Mouse (Mus musculus) embryonic facial prominence, embryonic 11.5 days (tissue): Measurements from ENCODE around the gene Kctd21. TPM values are rescaled to one million over a fixed set of nuclear protein-coding genes. Genes with fewer than 3 reads are reported as not detected.
A peak's percentile ranks its signal among the peaks of the same experiment; 100 is the strongest.

Source experiments
- ATAC-seq: fragments of 200-750 bp; cut with Nextera tagmentation; replicated peaks from 2 replicates; pipeline ENCODE4 v1.8.0; 2017; ENCODE audit warnings: low read depth; ENCODE audit not compliant: insufficient number of reproducible peaks, low FRiP score, low TSS enrichment
- DNase-seq: peaks from one replicate; pipeline ENCODE4 v3.0.0-alpha.2; 2015; ENCODE audit warnings: low spot score
- H3K27ac ChIP-seq: fragments of 300-500 bp; sonication (generic); replicated peaks from 2 replicates; pipeline ENCODE4 v1.5.1; 2014; ENCODE audit warnings: mild to moderate bottlenecking, low read depth, low read length, control low read depth
- H3K27me3 ChIP-seq: fragments of 300-500 bp; sonication (generic); 2 replicates; pipeline ENCODE4 v1.6.1; 2014; ENCODE audit warnings: mild to moderate bottlenecking, low read length, moderate library complexity, mixed read lengths; ENCODE audit not compliant: control insufficient read depth, insufficient read depth
- H3K36me3 ChIP-seq: fragments of 300-500 bp; sonication (generic); replicated peaks from 2 replicates; pipeline ENCODE4 v1.6.1; 2014; ENCODE audit warnings: low read depth, mild to moderate bottlenecking, low read length, moderate library complexity, mixed read lengths; ENCODE audit not compliant: control insufficient read depth, insufficient read depth
- H3K4me1 ChIP-seq: fragments of 300-500 bp; sonication (generic); 2 replicates; pipeline ENCODE4 v1.6.1; 2014; ENCODE audit warnings: low read length, mixed read lengths; ENCODE audit not compliant: control insufficient read depth, insufficient read depth
- H3K4me2 ChIP-seq: fragments of 300-500 bp; sonication (generic); 2 replicates; pipeline ENCODE4 v1.6.1; 2014; ENCODE audit warnings: low read depth, mild to moderate bottlenecking, control low read depth, low read length, moderate library complexity
- H3K4me3 ChIP-seq: fragments of 300-500 bp; sonication (generic); 2 replicates; pipeline ENCODE4 v1.5.1; 2014; ENCODE audit warnings: low read depth, low read length, control low read depth
- H3K9ac ChIP-seq: fragments of 300-500 bp; sonication (generic); replicated peaks from 2 replicates; pipeline ENCODE4 v1.6.1; 2014; ENCODE audit warnings: mild to moderate bottlenecking, control low read depth, low read length
- H3K9me3 ChIP-seq: fragments of 300-500 bp; sonication (generic); replicated peaks from 2 replicates; pipeline ENCODE4 v1.6.1; 2016; ENCODE audit warnings: mild to moderate bottlenecking, low read length, inconsistent platforms, mixed read lengths; ENCODE audit not compliant: control insufficient read depth
- WGBS: fragments of 180-500 bp; shearing (Covaris S2); extraction: QIAGEN DNeasy Blood & Tissue Kit; methylation state at CpG from one replicate; pipeline ENCODE4 v1.1.7; 2014; 5-methylcytosine and 5-hydroxymethylcytosine counted together
- polyA plus RNA-seq: library from polyadenylated mRNA; unstranded; fragments of >200 nt; fragmentation: Nextera tagmentation; extraction: Ambion mirVana; gene quantifications from 2 replicates; pipeline ENCODE4 v1.2.1, GENCODE M21; 2014

Kctd21 gene
- polyA plus RNA-seq = 5.0 TPM in 2 replicates

DNA sequence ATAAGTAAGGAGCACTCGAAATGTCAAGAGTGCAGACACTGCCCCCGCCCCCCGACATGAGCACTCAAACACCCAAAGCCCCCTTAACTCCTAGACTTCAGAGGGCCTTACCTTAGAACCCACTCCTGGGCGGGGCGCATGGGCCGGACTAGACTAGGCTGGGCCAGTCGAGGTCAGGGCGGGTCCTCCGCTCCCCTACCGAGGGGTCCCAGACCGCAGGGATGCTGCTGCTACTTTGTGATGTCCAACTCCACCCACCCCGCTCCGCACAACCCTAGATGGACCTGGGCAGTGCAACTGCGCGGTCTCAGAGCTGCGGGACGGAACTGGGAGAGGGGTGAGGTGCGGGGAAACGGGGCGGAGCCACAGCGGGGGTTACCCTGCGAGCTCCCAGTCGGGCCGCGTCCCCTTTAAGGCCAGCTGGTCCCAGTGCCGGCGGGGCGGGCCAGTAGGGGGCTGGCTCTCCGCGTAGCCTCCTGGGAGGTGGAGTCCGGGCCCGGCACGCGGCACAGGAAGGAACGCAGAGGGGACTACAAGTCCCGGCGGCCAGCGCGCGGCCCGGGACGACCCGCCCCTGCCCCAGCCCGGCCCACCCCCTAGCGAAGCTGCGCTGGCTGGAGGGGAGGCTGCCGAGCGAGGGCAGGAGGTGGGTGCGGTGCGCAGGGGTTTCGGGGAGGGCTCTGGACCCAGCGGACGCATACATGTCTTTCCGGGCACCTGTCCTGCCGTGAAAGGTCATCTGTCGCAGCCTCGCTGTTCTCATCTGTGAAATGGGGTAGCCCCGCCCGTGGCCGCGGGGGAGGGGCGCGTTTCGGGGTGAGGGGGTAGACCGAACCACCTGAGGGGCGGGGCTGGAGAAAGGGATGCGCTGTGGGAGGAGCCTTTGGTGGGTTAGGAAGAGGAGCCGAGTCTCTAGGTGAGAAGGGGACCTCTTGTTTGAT, at the start of gene Kctd21, which contains the start of gene Usp35:
Gene Kctd21 (plus strand): TSS at position 602 of the 941 bp plus-strand sequence.
Gene Usp35 (minus strand): TSS at position 295 of the 941 bp plus-strand sequence.
- WGBS = under 1% methylated on average over 68 of the region's 68 CpGs
- peak; percentile 99 for ATAC-seq
- Histone ChIP-seq H3K27me3 (no peaks in the 10 kb centered on the region), H3K27ac (no peak within 1 kb of the TSS), H3K9ac (peak within 1 kb of the TSS; percentile 69), H3K9me3 (no peaks in the 10 kb centered on the region), H3K4me2 (peak within 1 kb of the TSS; percentile 56), H3K4me3 (peak within 1 kb of the TSS; percentile 71), H3K36me3 (no peaks in the 10 kb centered on the region), H3K4me1 (no peaks in the 10 kb centered on the region; the same call in 1 of the 2 replicates)
- peak; percentile 96 for DNase-seq

DNA sequence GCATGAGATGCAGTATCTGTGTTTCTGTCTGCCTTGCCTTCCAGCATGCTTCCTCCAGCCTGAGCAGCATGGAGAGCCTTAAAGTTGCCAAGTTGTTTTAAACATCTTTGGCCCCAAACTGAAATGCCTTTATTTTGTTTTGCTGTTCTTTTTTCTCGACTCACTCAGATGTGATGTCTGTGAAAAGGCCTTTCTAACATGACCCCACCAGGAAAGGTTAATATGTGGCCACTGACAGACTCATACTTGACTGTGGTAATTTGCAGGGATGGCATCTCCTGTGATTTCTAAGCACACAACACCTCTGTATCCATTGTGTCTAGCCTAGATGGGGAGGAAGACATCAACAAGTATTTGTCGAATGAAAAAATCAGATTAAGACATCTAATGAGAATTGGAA, 35.1 kb upstream of the Kctd21 start:
- no peaks in the 10 kb centered on the region for H3K36me3 ChIP-seq
- DNase-seq (no peak), ATAC-seq (no peak)
- H3K4me1 ChIP-seq = no peaks in the 10 kb centered on the region
- H3K9me3 ChIP-seq = no peaks in the 10 kb centered on the region
- 46% methylated on average over 2 of the region's 2 CpGs for WGBS
- no peak overlapping the region for H3K9ac ChIP-seq
- no peaks in the 10 kb centered on the region for H3K27me3 ChIP-seq
- H3K4me3 ChIP-seq = no peak overlapping the region
- H3K27ac ChIP-seq = no peak overlapping the region
- H3K4me2 ChIP-seq = no peak overlapping the region

- DNase-seq (peak; percentile 81), ATAC-seq (0 out of 2 replicates have a peak, but pooled peaks have one; percentile 23)
- Histone ChIP-seq H3K4me1 (no peaks in the 10 kb centered on the region), H3K9ac (no peak overlapping the region), H3K27ac (no peak overlapping the region), H3K4me2 (no peak overlapping the region), H3K36me3 (no peaks in the 10 kb centered on the region), H3K4me3 (no peak overlapping the region), H3K27me3 (no peaks in the 10 kb centered on the region), H3K9me3 (no peaks in the 10 kb centered on the region)
- 2% methylated on average over 2 of the region's 2 CpGs for WGBS
Measured at GRCm38 (mm10) chr7:97297466-97297865, 34.7 kb upstream of the Kctd21 start.

DNA sequence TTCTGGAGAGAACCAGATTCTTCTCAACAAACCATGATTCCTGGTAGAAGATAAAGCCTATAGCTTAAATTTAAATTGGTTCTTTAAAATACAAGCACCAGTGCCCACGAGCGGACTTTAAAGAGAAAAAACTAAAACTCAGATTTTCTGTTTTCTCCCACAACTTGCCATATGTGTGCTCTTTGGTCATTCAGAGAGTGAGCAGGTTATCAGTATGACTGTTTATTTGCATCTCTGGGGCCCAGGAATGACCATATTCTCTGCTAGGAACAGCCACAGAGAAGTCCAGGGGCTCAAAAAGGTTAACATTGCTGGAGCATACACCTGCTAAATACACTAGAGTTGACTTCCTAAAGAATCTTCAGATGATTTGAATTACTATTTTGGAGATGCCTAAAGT, 33.8 kb upstream of the Kctd21 start:
- Histone ChIP-seq H3K36me3 (no peaks in the 10 kb centered on the region), H3K9ac (no peak overlapping the region), H3K4me3 (no peak overlapping the region), H3K27me3 (no peaks in the 10 kb centered on the region), H3K9me3 (no peaks in the 10 kb centered on the region), H3K4me1 (no peaks in the 10 kb centered on the region), H3K4me2 (no peak overlapping the region), H3K27ac (no peak overlapping the region)
- DNase-seq = no peak
- 89% methylated on average over 2 of the region's 2 CpGs for WGBS
- ATAC-seq = no peak

- DNase-seq (no peak), ATAC-seq (no peak)
- H3K4me3 ChIP-seq = no peak overlapping the region
- H3K9ac ChIP-seq = no peak overlapping the region
- no peaks in the 10 kb centered on the region for H3K9me3 ChIP-seq
- H3K36me3 ChIP-seq = no peaks in the 10 kb centered on the region; the same call in 1 of the 2 replicates
- 79% methylated on average over 6 of the region's 6 CpGs for WGBS
- no peaks in the 10 kb centered on the region for H3K27me3 ChIP-seq
- no peaks in the 10 kb centered on the region for H3K4me1 ChIP-seq
- H3K4me2 ChIP-seq = no peak overlapping the region
- H3K27ac ChIP-seq = no peak overlapping the region
Measured at GRCm38 (mm10) chr7:97298943-97299342, 33.2 kb upstream of the Kctd21 start.

GRCm38 (mm10) chr7:97300914-97301313, 31.2 kb upstream of the Kctd21 start:
- no peak for DNase-seq
- 90% methylated on average over 2 of the region's 2 CpGs for WGBS

DNA sequence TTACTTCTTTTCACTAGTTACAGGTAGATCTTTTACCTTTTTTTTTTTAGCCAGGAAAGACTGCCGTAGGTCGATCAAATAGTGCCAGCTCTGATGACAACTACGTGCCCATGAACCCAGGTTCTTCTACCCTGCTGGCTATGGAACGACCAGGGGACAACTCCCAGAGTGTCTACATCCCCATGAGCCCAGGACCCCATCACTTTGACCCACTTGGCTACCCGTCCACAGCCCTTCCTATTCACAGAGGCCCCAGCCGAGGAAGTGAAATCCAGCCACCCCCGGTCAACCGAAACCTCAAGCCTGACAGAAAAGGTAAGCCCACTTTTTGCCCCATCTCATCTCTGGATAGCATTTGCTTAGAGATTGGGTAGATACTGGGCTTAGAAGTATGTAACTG, 30.8 kb upstream of the Kctd21 start:
- H3K4me3 ChIP-seq = no peak overlapping the region
- ATAC-seq = no peak
- H3K9ac ChIP-seq = no peak overlapping the region
- H3K9me3 ChIP-seq = no peaks in the 10 kb centered on the region
- 80% methylated on average over 8 of the region's 8 CpGs for WGBS
- H3K27ac ChIP-seq = no peak overlapping the region
- no peak overlapping the region for H3K4me2 ChIP-seq
- H3K27me3 ChIP-seq = no peaks in the 10 kb centered on the region
- H3K36me3 ChIP-seq = peaks cover 3% of the 10 kb centered on the region
- H3K4me1 ChIP-seq = no peaks in the 10 kb centered on the region
- DNase-seq = no peak

More at GRCm38 (mm10) chr7:97300914-97301313, 31.2 kb upstream of the Kctd21 start:
- H3K4me3 ChIP-seq = no peak overlapping the region
- no peak overlapping the region for H3K9ac ChIP-seq
- no peak for ATAC-seq
- no peaks in the 10 kb centered on the region for H3K27me3 ChIP-seq
- H3K9me3 ChIP-seq = no peaks in the 10 kb centered on the region
- H3K36me3 ChIP-seq = peaks cover 3% of the 10 kb centered on the region
- no peak overlapping the region for H3K4me2 ChIP-seq
- H3K4me1 ChIP-seq = no peaks in the 10 kb centered on the region
- no peak overlapping the region for H3K27ac ChIP-seq

DNA sequence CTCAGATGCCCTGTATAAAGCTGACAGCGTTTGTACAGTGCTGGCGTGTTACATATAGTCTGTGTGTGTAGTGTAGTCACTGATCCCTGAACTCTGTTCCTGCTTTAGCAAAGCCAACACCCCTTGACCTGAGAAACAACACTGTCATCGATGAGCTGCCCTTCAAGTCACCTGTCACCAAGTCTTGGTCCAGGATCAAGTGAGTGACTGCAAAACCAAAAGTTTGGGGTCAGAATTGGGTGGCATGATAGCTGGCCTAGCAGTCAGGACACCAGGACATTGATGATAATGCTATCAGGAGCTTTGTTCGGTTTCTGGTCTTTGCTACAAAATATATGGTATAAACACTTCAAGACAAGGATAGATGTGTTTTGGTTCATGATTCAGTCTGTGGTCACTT, 29.9 kb upstream of the Kctd21 start:
- ATAC-seq (no peak), DNase-seq (no peak)
- no peak overlapping the region for H3K9ac ChIP-seq
- peaks cover 3% of the 10 kb centered on the region for H3K36me3 ChIP-seq
- H3K4me3 ChIP-seq = no peak overlapping the region
- H3K4me1 ChIP-seq = no peaks in the 10 kb centered on the region
- no peaks in the 10 kb centered on the region for H3K27me3 ChIP-seq
- H3K9me3 ChIP-seq = no peaks in the 10 kb centered on the region
- no peak overlapping the region for H3K27ac ChIP-seq
- no peak overlapping the region for H3K4me2 ChIP-seq
- 87% methylated on average over 4 of the region's 4 CpGs for WGBS
